Mouse (Mus musculus) forebrain, embryonic 13.5 days (tissue): ENCODE data around the gene Gm20441. TPM values are rescaled to one million over a fixed set of nuclear protein-coding genes. Genes with fewer than 3 reads are reported as not detected.
"Not testable (repeated sequence)": the region's sequence is repeated elsewhere in the genome, so short reads cannot be mapped to it uniquely, and the experiment has no call there.

Source experiments
- ATAC-seq: fragments of 200-750 bp; cut with Nextera tagmentation; 2 replicates; pipeline ENCODE4 v1.8.0; 2017
- H3K27ac ChIP-seq: fragments of 300-500 bp; sonication (generic); 2 replicates; pipeline ENCODE4 v1.5.1; 2015; ENCODE audit warnings: inconsistent platforms, mild to moderate bottlenecking, moderate library complexity
- H3K27me3 ChIP-seq: fragments of 300-500 bp; sonication (generic); 2 replicates; pipeline ENCODE4 v1.6.1; 2015; ENCODE audit warnings: mild to moderate bottlenecking, inconsistent platforms
- H3K36me3 ChIP-seq: fragments of 300-500 bp; sonication (generic); 2 replicates; pipeline ENCODE4 v1.6.1; 2015; ENCODE audit warnings: mild to moderate bottlenecking, inconsistent platforms; ENCODE audit not compliant: poor library complexity, severe bottlenecking
- H3K4me1 ChIP-seq: fragments of 300-500 bp; sonication (generic); 2 replicates; pipeline ENCODE4 v1.6.1; 2015; ENCODE audit warnings: inconsistent platforms
- H3K4me2 ChIP-seq: fragments of 300-500 bp; sonication (generic); 2 replicates; pipeline ENCODE4 v1.6.1; 2015; ENCODE audit warnings: inconsistent platforms, mild to moderate bottlenecking, moderate library complexity
- H3K4me3 ChIP-seq: fragments of 300-500 bp; sonication (generic); 2 replicates; pipeline ENCODE4 v1.5.1; 2015; ENCODE audit warnings: mild to moderate bottlenecking, inconsistent platforms
- H3K9ac ChIP-seq: fragments of 300-500 bp; sonication (generic); 2 replicates; pipeline ENCODE4 v1.6.1; 2015; ENCODE audit warnings: mild to moderate bottlenecking, inconsistent platforms
- H3K9me3 ChIP-seq: fragments of 300-500 bp; sonication (generic); replicated peaks from 2 replicates; pipeline ENCODE4 v1.6.1; 2016; ENCODE audit warnings: inconsistent platforms
- WGBS: fragments of 180-500 bp; shearing (Covaris S2); methylation state at CpG from one replicate; pipeline ENCODE4 v1.1.7; 2015; 5-methylcytosine and 5-hydroxymethylcytosine counted together
- polyA plus RNA-seq: library from polyadenylated mRNA; unstranded; fragments of >200 nt; fragmentation: Nextera tagmentation; extraction: Ambion mirVana; gene quantifications from 2 replicates; pipeline ENCODE4 v1.2.1, GENCODE M21; 2015

The Gm20441 gene
- polyA plus RNA-seq, 1 experiment from 2014 or later: not detected

DNA sequence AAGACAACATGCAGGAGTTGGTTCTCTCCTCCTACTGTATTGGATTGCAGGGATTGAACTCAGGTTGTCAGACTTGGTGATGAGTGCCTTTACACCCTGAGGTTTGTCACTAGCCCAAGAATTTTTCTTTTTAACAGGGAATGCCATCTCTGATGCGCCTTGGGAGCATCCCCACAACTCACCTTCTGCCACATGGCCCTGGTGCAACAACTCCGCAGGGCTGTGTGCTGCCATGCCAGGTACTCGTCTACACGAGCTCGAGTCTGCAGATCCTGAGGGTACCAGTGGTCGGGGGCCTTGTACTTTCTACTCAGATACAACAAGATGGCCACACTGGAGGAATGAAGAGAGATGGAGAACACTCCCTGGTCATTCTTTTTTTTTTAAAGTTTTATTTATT, 4.2 kb downstream of the Gm20441 start:
- H3K36me3 ChIP-seq: no peaks in the 10 kb centered on the region
- H3K27me3 ChIP-seq: peaks cover 52% of the 10 kb centered on the region
- H3K9me3 ChIP-seq: no peaks in the 10 kb centered on the region
- 92% methylated on average over 6 of the region's 6 CpGs for WGBS
- no peak overlapping the region for H3K4me3 ChIP-seq
- no peak overlapping the region for H3K9ac ChIP-seq
- no peak overlapping the region for H3K4me2 ChIP-seq
- ATAC-seq: no peak
- H3K27ac ChIP-seq: no peak overlapping the region
- peaks cover 20% of the 10 kb centered on the region for H3K4me1 ChIP-seq

GRCm38 (mm10) chr10:75774587-75774986, 6.2 kb downstream of the Gm20441 start:
- ATAC-seq: no peak
- Histone ChIP-seq H3K4me2 (no peak overlapping the region), H3K4me1 (peaks cover 8% of the 10 kb centered on the region), H3K27me3 (peaks cover 33% of the 10 kb centered on the region), H3K36me3 (no peaks in the 10 kb centered on the region), H3K9me3 (no peaks in the 10 kb centered on the region), H3K4me3 (no peak overlapping the region), H3K27ac (no peak overlapping the region), H3K9ac (no peak overlapping the region)
- 94% methylated on average over 9 of the region's 9 CpGs for whole genome bisulfite sequencing

DNA sequence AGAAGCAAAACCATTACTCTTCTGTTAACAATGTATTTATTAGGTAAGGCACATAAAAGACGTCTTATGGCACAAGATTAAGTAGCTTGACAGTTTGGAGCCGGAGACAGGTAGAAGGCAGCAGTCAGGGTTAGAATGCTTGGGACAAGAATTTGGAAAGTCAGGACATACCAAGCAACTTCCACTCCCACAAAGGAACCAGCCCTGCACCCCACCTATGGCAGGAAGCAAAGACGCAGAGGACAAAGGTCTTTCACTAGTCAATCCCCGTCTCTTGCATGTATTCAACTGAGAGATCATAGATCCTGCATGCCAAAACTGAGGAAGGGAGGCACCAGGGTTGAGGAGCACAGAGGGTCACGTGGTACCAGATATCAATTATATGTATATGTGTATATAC, 6.7 kb downstream of the Gm20441 start:
- H3K4me3 ChIP-seq: no peak overlapping the region
- no peak overlapping the region for H3K4me2 ChIP-seq
- WGBS: 93% methylated on average over 5 of the region's 5 CpGs
- no peaks in the 10 kb centered on the region for H3K9me3 ChIP-seq
- peaks cover 8% of the 10 kb centered on the region for H3K4me1 ChIP-seq
- ATAC-seq: no peak
- H3K27me3 ChIP-seq: peaks cover 28% of the 10 kb centered on the region
- H3K9ac ChIP-seq: no peak overlapping the region
- no peak overlapping the region for H3K27ac ChIP-seq
- no peaks in the 10 kb centered on the region for H3K36me3 ChIP-seq

DNA sequence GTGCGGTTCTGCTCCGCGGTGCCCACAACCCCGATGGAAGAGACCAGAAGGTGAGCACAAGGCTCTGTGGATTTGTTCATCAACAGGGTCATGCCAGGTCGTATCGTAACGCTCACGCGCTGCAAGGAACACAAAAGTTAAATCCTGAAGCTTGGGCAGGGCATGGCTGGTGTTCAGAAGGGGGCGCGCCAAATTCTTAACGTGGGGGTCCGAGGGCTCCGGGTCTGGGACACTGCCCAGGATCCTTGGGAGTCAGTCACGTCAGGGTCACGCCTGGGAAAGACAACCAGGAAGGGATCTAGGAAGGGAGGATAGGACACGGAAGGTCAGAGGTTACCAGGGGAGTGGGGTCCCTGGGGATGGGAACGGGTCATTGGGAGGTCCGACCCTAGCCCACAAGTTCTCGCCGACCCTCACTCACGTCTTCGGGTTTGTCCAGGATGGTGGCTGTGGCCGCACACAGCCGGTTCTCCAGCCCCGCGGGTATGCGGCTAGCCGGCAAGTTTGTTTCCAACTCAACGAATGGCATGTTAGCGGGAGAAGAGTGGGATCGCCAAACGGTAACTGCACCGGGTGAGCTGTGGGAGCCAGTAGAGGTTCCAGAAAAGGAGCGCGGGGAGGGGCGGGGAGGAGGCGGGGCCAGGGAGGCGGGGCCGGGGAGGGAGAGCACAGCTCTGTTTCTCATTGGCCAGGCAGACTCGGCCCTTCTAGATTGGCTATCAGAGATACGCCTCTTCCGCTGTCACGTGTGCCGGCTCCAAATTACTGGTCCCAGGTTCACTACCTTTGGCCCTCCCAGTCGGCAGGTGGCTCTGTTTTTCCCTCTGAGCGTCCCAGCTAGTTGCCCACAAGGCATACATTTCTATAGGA, 7.7 kb downstream of the Gm20441 start, which contains the start of gene Ddt:
Ddt (minus strand) TSS at position 620 of the 870 bp plus-strand sequence.
- no peaks in the 10 kb centered on the region for H3K36me3 ChIP-seq
- peak within 1 kb of the TSS; percentile 77 for H3K9ac ChIP-seq
- H3K27ac ChIP-seq: no peak within 1 kb of the TSS
- peak; percentile 97 for ATAC-seq
- H3K4me3 ChIP-seq: peak within 1 kb of the TSS; percentile 68
- peaks cover 17% of the 10 kb centered on the region for H3K27me3 ChIP-seq
- no peaks in the 10 kb centered on the region for H3K9me3 ChIP-seq
- peak within 1 kb of the TSS; percentile 98 for H3K4me2 ChIP-seq
- H3K4me1 ChIP-seq: peaks cover 8% of the 10 kb centered on the region
- WGBS: under 1% methylated on average over 46 of the region's 47 CpGs

GRCm38 (mm10) chr10:75767756-75768155, 13.0 kb downstream of the Gm20441 start:
- H3K4me1 ChIP-seq: peaks cover 16% of the 10 kb centered on the region
- H3K36me3 ChIP-seq, ATAC-seq, H3K4me2 ChIP-seq, H3K27me3 ChIP-seq, H3K4me3 ChIP-seq, H3K9ac ChIP-seq, H3K9me3 ChIP-seq, H3K27ac ChIP-seq: not testable (repeated sequence)
- 30% methylated on average over 5 of the region's 5 CpGs for WGBS

DNA sequence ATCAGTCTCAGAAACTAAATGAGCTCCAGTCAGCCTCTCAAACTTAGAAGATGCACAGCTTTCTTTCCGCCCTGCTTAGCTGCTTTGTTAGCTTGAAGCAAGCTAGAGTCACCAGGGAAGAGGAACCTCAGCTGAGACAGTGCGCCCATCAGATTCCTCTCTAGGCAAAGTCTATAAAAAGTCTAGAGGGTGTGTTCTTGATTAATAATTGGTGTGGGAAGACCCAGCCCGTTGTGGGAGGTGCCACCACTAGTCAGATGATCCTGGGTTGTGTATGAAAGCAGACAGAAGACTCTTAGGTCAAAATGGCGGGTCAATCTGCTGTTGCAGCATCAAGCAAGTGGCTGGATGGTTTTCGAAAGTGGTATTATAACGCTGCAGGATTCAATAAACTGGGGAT, 13.9 kb downstream of the Gm20441 start:
- no peak overlapping the region for H3K27ac ChIP-seq
- no peak overlapping the region for H3K4me2 ChIP-seq
- H3K36me3 ChIP-seq: peaks cover under 1% of the 10 kb centered on the region; the same call in 1 of the 2 replicates
- no peak overlapping the region for H3K4me3 ChIP-seq
- WGBS: 92% methylated on average over 6 of the region's 6 CpGs
- no peaks in the 10 kb centered on the region for H3K9me3 ChIP-seq
- peaks cover 15% of the 10 kb centered on the region for H3K4me1 ChIP-seq
- ATAC-seq: no peak
- H3K9ac ChIP-seq: no peak overlapping the region
- no peaks in the 10 kb centered on the region for H3K27me3 ChIP-seq

DNA sequence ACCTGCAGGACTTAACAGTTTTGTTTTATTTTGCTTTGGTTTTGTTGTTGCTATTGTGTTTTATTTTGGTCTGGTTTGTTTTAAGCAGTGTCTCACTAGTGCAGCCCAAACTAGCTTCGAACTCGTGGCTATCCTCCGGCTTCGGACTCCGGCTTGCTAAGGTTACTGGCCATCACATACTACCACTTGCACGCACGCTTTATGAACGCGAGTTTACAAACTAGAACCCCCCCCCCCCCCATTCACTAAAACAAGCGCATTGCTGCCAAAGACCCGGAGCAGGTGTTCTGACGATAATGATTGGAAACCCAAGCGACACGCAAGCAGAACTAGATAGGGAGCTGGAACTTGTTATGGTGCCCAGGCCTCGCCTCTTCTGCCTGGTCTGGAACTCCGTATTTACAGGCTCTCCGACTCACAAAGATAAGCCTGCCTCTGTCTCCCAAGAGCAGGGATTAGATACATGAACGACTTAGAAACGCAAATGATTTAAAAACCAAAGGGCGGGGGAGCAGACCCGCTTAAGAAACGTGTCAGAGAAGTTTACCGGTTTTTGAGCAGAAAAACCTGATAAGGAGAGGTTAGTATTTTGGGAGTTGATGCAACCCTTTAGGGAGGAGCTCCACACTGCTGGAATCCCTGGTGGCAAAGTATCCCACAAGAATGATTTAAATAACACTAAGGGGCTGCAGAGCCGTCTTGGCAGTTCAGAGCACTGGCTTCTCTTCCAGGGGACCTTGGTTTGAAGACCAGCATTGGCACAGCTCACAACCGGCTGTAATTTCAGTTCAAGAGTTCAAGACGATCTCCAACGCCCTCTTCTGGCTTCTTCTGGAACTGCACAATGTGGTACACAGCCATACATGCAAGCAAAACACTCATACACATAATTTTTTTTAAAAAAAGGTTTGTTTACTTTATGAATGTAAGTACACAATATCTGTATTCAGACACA, 16.0 kb downstream of the Gm20441 start:
- ATAC-seq: peak; percentile 25
- H3K36me3 ChIP-seq: peaks cover 12% of the 10 kb centered on the region
- no peaks in the 10 kb centered on the region for H3K9me3 ChIP-seq
- H3K4me3 ChIP-seq: peak overlapping the region; percentile 87
- peaks cover 15% of the 10 kb centered on the region for H3K4me1 ChIP-seq
- H3K27ac ChIP-seq: peak overlapping the region; percentile 37
- peak overlapping the region; percentile 58 for H3K9ac ChIP-seq
- 1% methylated on average over 27 of the region's 27 CpGs for WGBS
- peak overlapping the region; percentile 94 for H3K4me2 ChIP-seq
- no peaks in the 10 kb centered on the region for H3K27me3 ChIP-seq

- peak; percentile 99 for ATAC-seq
- H3K4me2 ChIP-seq: peak within 1 kb of the TSS; percentile 94
- H3K36me3 ChIP-seq: peaks cover 19% of the 10 kb centered on the region
- H3K27ac ChIP-seq: peak within 1 kb of the TSS; percentile 51
- H3K9ac ChIP-seq: peak within 1 kb of the TSS; percentile 84
- peaks cover 15% of the 10 kb centered on the region for H3K4me1 ChIP-seq
- WGBS: under 1% methylated on average over 61 of the region's 61 CpGs
- H3K4me3 ChIP-seq: peak within 1 kb of the TSS; percentile 87
- H3K9me3 ChIP-seq: no peaks in the 10 kb centered on the region
- H3K27me3 ChIP-seq: no peaks in the 10 kb centered on the region
These were observed 16.9 kb downstream of the Gm20441 start, which contains the start of gene Cabin1 for GRCm38 (mm10) chr10:75763682-75764518. TSS of gene Cabin1 (minus strand) at chr10:75764341.

DNA sequence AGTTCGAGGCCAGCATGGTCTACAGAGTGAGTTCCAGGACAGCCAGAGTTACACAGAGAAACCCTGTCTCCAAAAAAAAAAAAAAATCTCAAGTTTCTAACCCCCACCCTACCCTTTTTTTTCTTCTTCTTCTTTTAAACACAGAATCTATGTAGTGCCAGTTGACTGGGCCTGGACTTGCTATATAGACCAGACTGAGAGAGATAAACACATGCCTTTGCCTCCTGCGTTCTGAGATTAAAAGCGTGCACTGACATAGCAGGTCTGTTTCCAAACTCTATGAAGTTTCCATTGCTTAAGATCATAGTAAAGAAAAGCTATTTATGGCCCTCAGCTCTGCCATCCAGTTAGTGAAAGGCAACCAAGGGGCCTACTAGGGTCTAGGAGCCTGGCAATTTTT, 18.3 kb downstream of the Gm20441 start:
- H3K9ac ChIP-seq: no peak overlapping the region
- H3K4me2 ChIP-seq: peak overlapping the region; percentile 43
- H3K9me3 ChIP-seq: no peaks in the 10 kb centered on the region
- peaks cover 32% of the 10 kb centered on the region for H3K36me3 ChIP-seq
- no peaks in the 10 kb centered on the region for H3K27me3 ChIP-seq
- no peak for ATAC-seq
- H3K27ac ChIP-seq: no peak overlapping the region
- no peak overlapping the region for H3K4me3 ChIP-seq
- peaks cover 15% of the 10 kb centered on the region for H3K4me1 ChIP-seq
- WGBS: 96% methylated on average over 3 of the region's 3 CpGs

DNA sequence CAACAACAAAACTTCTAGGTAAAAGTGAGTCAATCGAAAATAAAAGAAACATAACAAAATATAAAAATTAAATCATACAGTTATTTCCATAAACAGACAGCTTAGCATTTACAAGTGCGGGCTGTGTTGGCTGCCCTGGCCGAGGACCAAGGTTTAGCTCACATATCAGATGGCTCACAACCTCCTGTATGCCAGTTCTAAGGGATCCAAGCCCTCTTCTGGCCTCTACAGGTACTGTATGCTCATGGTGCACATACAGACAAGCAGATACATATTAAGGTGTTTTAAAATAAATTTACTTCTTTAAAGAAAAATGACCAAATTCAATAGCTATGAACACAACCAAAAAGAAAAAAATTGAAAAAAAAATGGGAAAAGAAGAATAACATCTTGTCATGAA, 20.4 kb downstream of the Gm20441 start:
- H3K4me2 ChIP-seq: no peak overlapping the region
- peaks cover 38% of the 10 kb centered on the region for H3K36me3 ChIP-seq
- H3K27me3 ChIP-seq: no peaks in the 10 kb centered on the region
- H3K4me1 ChIP-seq: peaks cover 15% of the 10 kb centered on the region
- WGBS: 93% methylated on average over 3 of the region's 3 CpGs
- H3K4me3 ChIP-seq: no peak overlapping the region
- no peak overlapping the region for H3K27ac ChIP-seq
- no peaks in the 10 kb centered on the region for H3K9me3 ChIP-seq
- H3K9ac ChIP-seq: no peak overlapping the region
- ATAC-seq: no peak

- WGBS: 96% methylated on average over 11 of the region's 11 CpGs
- Histone ChIP-seq H3K36me3 (peaks cover 72% of the 10 kb centered on the region), H3K4me2 (no peak overlapping the region), H3K27ac (no peak overlapping the region), H3K4me1 (no peaks in the 10 kb centered on the region), H3K27me3 (no peaks in the 10 kb centered on the region), H3K9ac (no peak overlapping the region), H3K4me3 (no peak overlapping the region), H3K9me3 (no peaks in the 10 kb centered on the region)
- ATAC-seq: no peak
These were observed 24.0 kb downstream of the Gm20441 start for GRCm38 (mm10) chr10:75756719-75757118.
